Mouse (Mus musculus) heart, embryonic 11.5 days (tissue): ENCODE results near the gene BC055324. TPM values are rescaled to one million over a fixed set of nuclear protein-coding genes. Genes with fewer than 3 reads are reported as not detected.
A peak's percentile ranks its signal among the peaks of the same experiment; 100 is the strongest.
"Not testable (repeated sequence)": the region's sequence is repeated elsewhere in the genome, so short reads cannot be mapped to it uniquely, and the experiment has no call there.

Experiments used
- ATAC-seq: fragments of 200-750 bp; cut with Nextera tagmentation; replicated peaks from 2 replicates; pipeline ENCODE4 v1.8.0; 2017; ENCODE audit warnings: moderate library complexity; ENCODE audit not compliant: insufficient number of reproducible peaks, low FRiP score, low TSS enrichment
- H3K27ac ChIP-seq: fragments of 300-500 bp; sonication (generic); 2 replicates; pipeline ENCODE4 v1.5.1; 2014; ENCODE audit warnings: mild to moderate bottlenecking, low read depth, low read length
- H3K27me3 ChIP-seq: fragments of 300-500 bp; sonication (generic); 2 replicates; pipeline ENCODE4 v1.6.1; 2014; ENCODE audit warnings: mild to moderate bottlenecking, low read length, mixed read lengths; ENCODE audit not compliant: control insufficient read depth, insufficient read depth
- H3K36me3 ChIP-seq: fragments of 300-500 bp; sonication (generic); 2 replicates; pipeline ENCODE4 v1.6.1; 2014; ENCODE audit warnings: mild to moderate bottlenecking, low read length, moderate library complexity, mixed read lengths; ENCODE audit not compliant: control insufficient read depth, insufficient read depth
- H3K4me1 ChIP-seq: fragments of 300-500 bp; sonication (generic); 2 replicates; pipeline ENCODE4 v1.6.1; 2014; ENCODE audit warnings: low read length; ENCODE audit not compliant: control insufficient read depth, insufficient read depth
- H3K4me2 ChIP-seq: fragments of 300-500 bp; sonication (generic); 2 replicates; pipeline ENCODE4 v1.6.1; 2014; ENCODE audit warnings: mild to moderate bottlenecking, moderate library complexity
- H3K4me3 ChIP-seq: fragments of 300-500 bp; sonication (generic); 2 replicates; pipeline ENCODE4 v1.5.1; 2014; ENCODE audit warnings: low read depth, low read length
- H3K9ac ChIP-seq: fragments of 300-500 bp; sonication (generic); 2 replicates; pipeline ENCODE4 v1.6.1; 2014; ENCODE audit warnings: mild to moderate bottlenecking, low read depth, low read length, moderate library complexity
- H3K9me3 ChIP-seq: fragments of 300-500 bp; sonication (generic); replicated peaks from 2 replicates; pipeline ENCODE4 v1.6.1; 2016; ENCODE audit warnings: low read length; ENCODE audit not compliant: control insufficient read depth
- WGBS: fragments of 180-500 bp; shearing (Covaris S2); extraction: QIAGEN DNeasy Blood & Tissue Kit; methylation state at CpG from one replicate; pipeline ENCODE4 v1.1.7; 2014; ENCODE audit not compliant: insufficient replicate concordance; 5-methylcytosine and 5-hydroxymethylcytosine counted together
- polyA plus RNA-seq: library from polyadenylated mRNA; unstranded; fragments of >200 nt; fragmentation: Nextera tagmentation; extraction: Ambion mirVana; gene quantifications from 2 replicates; pipeline ENCODE4 v1.2.1, GENCODE M21; 2014

BC055324 gene
- 20.0 and 20.9 TPM in 2 replicates for polyA plus RNA-seq

DNA sequence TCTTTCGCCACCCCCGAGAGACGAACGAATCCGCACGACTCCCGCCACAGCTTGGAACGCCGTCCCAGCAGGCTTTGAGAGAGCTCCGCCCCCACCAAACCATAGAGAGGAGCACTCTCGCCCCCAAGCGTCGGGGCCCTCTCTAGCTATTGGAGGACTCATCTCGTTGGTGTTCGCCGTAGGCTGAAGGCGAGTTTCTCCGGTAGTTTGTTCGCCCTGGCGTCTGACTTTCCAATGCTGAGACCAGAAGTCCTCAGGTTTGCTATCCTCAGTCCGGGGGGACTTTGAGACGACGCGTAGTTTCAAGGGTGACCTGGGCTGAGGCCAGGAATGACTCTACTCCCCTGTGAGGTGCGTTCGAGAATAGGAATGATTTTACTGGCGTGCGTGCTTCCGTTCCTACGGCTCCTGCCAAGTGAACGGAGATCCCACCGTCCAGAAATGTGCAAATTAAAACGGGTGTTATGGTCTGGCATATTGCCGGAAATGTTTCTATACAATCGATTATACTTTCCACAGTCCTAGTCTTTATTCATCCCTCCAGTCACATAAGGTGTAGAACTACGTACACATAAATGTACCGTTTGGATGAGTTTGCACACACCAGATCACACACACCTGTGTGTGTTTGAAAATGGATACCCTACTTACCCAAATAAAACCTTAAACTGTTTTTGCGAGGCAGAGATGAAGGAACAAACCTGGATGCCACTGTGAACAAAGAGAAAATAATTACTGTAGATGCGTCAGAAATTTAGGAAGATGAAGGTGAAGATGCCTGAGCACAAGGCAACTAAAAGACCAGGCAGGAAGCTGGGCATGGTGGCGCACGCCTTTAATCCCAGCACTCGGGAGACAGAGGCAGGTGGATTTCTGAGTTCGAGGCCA, at the start of gene BC055324, which contains the start of gene Mettl18:
Gene BC055324, minus strand, starts transcription at position 76 of the 888 bp plus-strand sequence.
Gene Mettl18, plus strand, starts transcription at position 169 of the 888 bp plus-strand sequence.
- H3K9ac ChIP-seq, result peak within 1 kb of the TSS; percentile 85
- H3K36me3 ChIP-seq, result no peaks in the 10 kb centered on the region
- H3K4me1 ChIP-seq, result peaks cover 3% of the 10 kb centered on the region; the same call in 1 of the 2 replicates
- H3K27me3 ChIP-seq, result no peaks in the 10 kb centered on the region
- peak within 1 kb of the TSS; percentile 83 for H3K4me2 ChIP-seq
- 2% methylated on average over 43 of the region's 43 CpGs for WGBS
- H3K4me3 ChIP-seq, result peak within 1 kb of the TSS; percentile 88
- peak within 1 kb of the TSS; percentile 79 for H3K27ac ChIP-seq
- peak; percentile 93 for ATAC-seq
- H3K9me3 ChIP-seq, result no peaks in the 10 kb centered on the region

DNA sequence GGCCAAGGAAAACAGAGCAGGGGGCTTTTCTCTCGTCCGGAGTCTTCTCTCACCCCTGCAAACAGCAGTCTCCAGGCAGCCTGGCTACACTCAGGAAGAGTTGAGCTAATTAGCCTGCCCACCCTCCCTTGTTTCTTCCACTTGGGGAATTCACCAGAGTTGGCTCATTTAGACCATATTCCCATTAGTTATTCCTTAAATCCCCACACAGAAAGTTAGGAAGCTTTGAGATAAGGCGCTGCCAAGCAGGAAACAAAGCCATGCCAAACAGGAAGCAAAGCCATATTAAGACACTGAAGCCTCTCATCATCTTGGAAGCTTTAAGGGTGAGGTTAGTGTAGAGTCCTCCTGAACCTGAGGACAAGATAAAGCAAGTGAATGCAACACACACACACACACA, 49.0 kb upstream of the BC055324 start:
- no peak overlapping the region for H3K9ac ChIP-seq
- H3K27me3 ChIP-seq, result no peaks in the 10 kb centered on the region
- no peak for ATAC-seq
- no peak overlapping the region for H3K4me2 ChIP-seq
- WGBS, result 38% methylated on average over 3 of the region's 3 CpGs
- no peaks in the 10 kb centered on the region for H3K36me3 ChIP-seq
- no peak overlapping the region for H3K4me3 ChIP-seq
- no peak overlapping the region for H3K27ac ChIP-seq
- no peaks in the 10 kb centered on the region for H3K9me3 ChIP-seq
- H3K4me1 ChIP-seq, result no peaks in the 10 kb centered on the region; the same call in 1 of the 2 replicates

DNA sequence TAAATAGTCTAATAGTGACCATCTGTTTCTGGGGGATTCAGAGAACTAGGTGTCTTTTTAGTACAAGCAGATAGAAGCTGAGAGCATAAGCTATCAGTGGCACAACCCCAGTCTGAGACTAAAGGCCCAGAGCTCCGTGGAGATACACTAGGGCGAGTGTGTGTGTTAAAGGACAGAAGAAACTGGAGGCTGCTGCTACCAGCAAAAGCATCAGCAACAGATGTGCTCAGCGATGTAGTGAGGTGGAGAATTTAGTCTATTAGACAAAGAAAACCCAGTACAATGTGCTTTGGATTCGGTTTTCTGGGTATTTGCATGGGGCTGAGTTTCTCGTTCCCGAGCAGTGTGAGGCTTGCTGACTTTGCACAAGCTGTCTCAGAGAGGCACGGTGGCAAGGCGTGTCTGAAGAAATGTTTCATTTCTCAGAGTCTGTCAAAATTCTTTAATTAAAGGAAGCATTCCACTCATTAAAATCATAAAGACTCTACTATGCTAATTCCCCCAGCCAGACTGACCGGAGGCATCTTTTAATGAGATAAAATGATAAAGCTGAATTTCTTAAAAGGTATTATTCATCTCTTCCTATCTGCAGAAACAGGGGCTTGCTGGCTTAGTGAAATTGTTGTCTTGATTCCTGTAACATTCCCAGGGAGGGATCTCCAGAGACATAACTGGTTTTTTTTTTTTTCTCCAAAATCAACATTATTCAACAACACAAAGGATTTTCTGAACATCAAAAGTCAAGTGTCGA, 46.0 kb upstream of the BC055324 start:
- WGBS, result 74% methylated on average over 10 of the region's 10 CpGs
- no peak for ATAC-seq
- Histone ChIP-seq H3K9ac (no peak overlapping the region), H3K4me2 (no peak overlapping the region), H3K4me1 (no peaks in the 10 kb centered on the region; the same call in 1 of the 2 replicates), H3K27me3 (no peaks in the 10 kb centered on the region), H3K27ac (no peak overlapping the region), H3K9me3 (no peaks in the 10 kb centered on the region), H3K4me3 (no peak overlapping the region), H3K36me3 (no peaks in the 10 kb centered on the region)

DNA sequence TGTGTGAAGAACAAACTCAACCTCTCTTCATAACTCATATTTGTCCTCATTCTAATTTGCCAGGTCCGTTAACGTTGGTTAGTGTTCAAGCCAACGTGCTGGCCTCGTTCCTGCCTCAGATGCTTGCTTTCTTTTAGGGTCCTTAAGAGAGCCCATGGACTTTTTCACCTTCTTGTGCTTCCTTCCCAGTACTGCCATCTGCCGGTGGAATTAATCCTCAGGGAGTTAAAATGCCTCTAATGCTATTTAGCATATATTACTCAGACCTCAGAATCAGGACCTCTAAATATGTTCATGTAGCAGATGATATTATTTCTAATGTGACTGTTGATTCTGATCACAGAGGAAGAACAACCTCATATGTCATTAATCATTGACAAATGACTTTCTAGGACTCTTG, 32.8 kb upstream of the BC055324 start:
- WGBS, result 55% methylated on average over 5 of the region's 5 CpGs
- H3K27ac ChIP-seq, result no peak overlapping the region
- H3K27me3 ChIP-seq, result no peaks in the 10 kb centered on the region
- no peak overlapping the region for H3K4me2 ChIP-seq
- no peaks in the 10 kb centered on the region for H3K4me1 ChIP-seq
- H3K4me3 ChIP-seq, result no peak overlapping the region
- H3K9me3 ChIP-seq, result 0 out of 2 replicates have a peak, but pooled peaks cover 2% of the 10 kb centered on the region
- H3K36me3 ChIP-seq, result no peaks in the 10 kb centered on the region
- H3K9ac ChIP-seq, result no peak overlapping the region
- no peak for ATAC-seq

DNA sequence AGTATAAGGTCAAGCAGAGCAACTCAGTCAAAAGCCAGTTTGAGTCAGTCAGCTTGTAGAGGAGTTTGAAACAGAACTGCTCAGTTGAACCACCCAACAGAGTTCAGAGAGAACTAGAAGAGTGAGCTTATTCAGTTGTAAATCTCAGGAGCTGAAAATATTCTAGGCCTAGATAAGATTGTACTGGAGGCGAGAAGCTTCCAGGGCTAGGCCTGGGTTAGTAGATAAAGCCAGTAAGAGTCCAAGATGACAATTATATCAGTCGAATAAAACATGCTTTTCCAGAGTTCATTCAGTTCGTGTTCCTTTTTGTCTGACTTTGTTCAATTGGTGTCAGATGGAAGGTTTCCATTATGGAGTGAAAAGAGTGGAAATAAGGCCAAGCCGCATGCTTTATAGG, 31.1 kb upstream of the BC055324 start:
- H3K27ac ChIP-seq, result no peak overlapping the region
- H3K36me3 ChIP-seq, result no peaks in the 10 kb centered on the region
- H3K27me3 ChIP-seq, result no peaks in the 10 kb centered on the region
- H3K9ac ChIP-seq, result no peak overlapping the region
- no peak for ATAC-seq
- H3K4me3 ChIP-seq, result no peak overlapping the region
- no peaks in the 10 kb centered on the region for H3K4me1 ChIP-seq
- 76% methylated on average over 4 of the region's 4 CpGs for WGBS
- no peak overlapping the region for H3K4me2 ChIP-seq
- 0 out of 2 replicates have a peak, but pooled peaks cover 2% of the 10 kb centered on the region for H3K9me3 ChIP-seq

DNA sequence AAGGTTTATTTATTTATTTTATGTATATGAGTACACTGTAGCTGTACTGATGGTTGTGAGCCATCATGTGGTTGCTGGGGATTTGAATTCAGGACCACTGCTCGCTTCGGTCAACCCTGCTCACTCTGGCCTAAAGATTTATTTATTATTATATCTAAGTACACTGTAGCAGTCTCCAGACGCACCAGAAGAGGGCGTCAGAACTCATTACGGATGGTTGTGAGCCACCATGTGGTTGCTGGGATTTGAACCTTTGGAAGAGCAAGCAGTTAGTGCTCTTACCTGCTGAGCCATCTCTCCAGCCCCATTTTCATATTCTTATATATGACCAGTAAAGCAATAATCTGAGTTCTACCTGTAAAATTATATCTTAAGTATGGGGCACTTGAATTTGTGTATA, 27.5 kb upstream of the BC055324 start:
- H3K9ac ChIP-seq, H3K9me3 ChIP-seq, H3K4me2 ChIP-seq, H3K4me3 ChIP-seq, H3K4me1 ChIP-seq, H3K27ac ChIP-seq, ATAC-seq, H3K27me3 ChIP-seq, H3K36me3 ChIP-seq: not testable (repeated sequence)
- WGBS, result 77% methylated on average over 5 of the region's 5 CpGs

DNA sequence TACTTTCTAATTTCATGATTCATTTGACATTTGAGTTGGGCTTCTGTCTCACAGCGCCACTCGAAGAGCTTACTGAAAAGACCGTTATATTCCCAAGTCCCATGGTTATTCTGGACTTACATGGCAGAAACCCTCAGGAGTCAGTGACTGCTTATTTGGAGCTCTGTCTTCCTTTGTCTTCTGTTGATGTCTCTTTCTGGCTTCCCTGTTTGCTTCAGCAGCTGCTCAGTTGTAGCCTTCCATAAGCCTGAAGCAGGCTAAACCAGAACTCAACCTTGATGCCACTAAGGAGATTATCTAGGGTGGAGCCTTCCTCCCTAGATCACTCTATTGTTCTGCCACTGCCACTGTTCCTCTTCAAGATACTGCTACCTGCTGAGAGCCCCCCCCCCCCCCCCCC, 26.1 kb upstream of the BC055324 start:
- H3K27me3 ChIP-seq, H3K9ac ChIP-seq, H3K36me3 ChIP-seq, H3K27ac ChIP-seq, H3K4me3 ChIP-seq, H3K9me3 ChIP-seq, H3K4me1 ChIP-seq, H3K4me2 ChIP-seq, ATAC-seq: not testable (repeated sequence)
- WGBS, result 81% methylated on average over 3 of the region's 3 CpGs

DNA sequence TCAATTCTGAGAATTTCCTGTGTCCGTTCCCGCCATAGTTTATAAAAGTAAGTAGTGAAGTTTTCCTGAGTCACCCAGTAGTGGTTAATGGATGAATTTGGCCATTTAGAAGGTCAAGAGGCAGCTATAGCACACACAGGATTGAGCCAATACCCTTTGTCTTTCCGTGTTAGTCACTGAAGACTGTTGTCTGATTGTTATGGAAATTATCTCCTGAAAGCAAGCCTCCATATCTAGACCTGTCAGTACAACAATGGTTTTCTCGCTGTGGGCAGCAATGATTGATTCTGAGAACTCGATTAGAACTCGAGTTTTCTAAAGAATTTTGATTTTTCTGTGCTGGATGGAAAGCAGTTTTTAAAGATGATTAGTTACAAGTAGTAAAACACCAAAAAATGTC, 25.2 kb upstream of the BC055324 start:
- 55% methylated on average over 6 of the region's 6 CpGs for WGBS
- no peaks in the 10 kb centered on the region for H3K27me3 ChIP-seq
- H3K27ac ChIP-seq, result no peak overlapping the region
- ATAC-seq, result no peak
- no peaks in the 10 kb centered on the region for H3K4me1 ChIP-seq
- no peaks in the 10 kb centered on the region for H3K36me3 ChIP-seq
- no peak overlapping the region for H3K4me3 ChIP-seq
- H3K9me3 ChIP-seq, result no peaks in the 10 kb centered on the region
- H3K9ac ChIP-seq, result no peak overlapping the region
- H3K4me2 ChIP-seq, result no peak overlapping the region
